Mouse (Mus musculus) left cerebral cortex, adult 2 months (tissue): ENCODE measurements around the gene Ptafr. TPM values are rescaled to one million over a fixed set of nuclear protein-coding genes. Genes with fewer than 3 reads are reported as not detected.

Experiments
- DNase-seq, 2 experiments: peaks; one replicate each; pipeline ENCODE4 v3.0.0; 2021 to 2022; ENCODE audit warnings: low spot score in 2 of 2, mixed read lengths in 1 of 2; ENCODE audit errors: extremely low spot score in 1 of 2
- H3K27ac ChIP-seq: fragments of 200-600 bp; 2 replicates; pipeline ENCODE4 v1.8.1; 2022
- H3K4me3 ChIP-seq: fragments of 200-600 bp; 2 replicates; pipeline ENCODE4 v1.8.1; 2022
- CTCF ChIP-seq: fragments of 200-600 bp; IDR thresholded peaks from 2 replicates; pipeline ENCODE4 v1.8.1; 2022; ENCODE audit warnings: antibody characterized with exemption, mild to moderate bottlenecking, moderate library complexity
- intact Hi-C: fragments of 180-260 bp; cut with DNase I; formaldehyde crosslinking; loops from one replicate; pipeline ENCODE4 v1.15.1; 2025
- long read RNA-seq, 2 experiments: library from polyadenylated mRNA; stranded (forward); transcript quantifications; one replicate each; pipeline ENCODE4 v2.0.0; 2021; ENCODE audit warnings: borderline mapping rate in 2 of 2
- total RNA-seq, 2 experiments: library from RNA; stranded (reverse); gene quantifications; 2 replicates each; pipeline ENCODE4 v1.2.3; 2021

The Ptafr gene
- 1 to 10 TPM in 1 of 2 experiments, under 1 TPM in 1; 1.00 to 1.2 TPM for total RNA-seq
- long read RNA-seq, experiment 1, partial matches to known transcripts, result 0 of 1 reads
- long read RNA-seq, experiment 1, other reads (novel, unspliced or antisense), result 0 of 1 reads
- long read RNA-seq, experiment 2, result 0 reads

DNA sequence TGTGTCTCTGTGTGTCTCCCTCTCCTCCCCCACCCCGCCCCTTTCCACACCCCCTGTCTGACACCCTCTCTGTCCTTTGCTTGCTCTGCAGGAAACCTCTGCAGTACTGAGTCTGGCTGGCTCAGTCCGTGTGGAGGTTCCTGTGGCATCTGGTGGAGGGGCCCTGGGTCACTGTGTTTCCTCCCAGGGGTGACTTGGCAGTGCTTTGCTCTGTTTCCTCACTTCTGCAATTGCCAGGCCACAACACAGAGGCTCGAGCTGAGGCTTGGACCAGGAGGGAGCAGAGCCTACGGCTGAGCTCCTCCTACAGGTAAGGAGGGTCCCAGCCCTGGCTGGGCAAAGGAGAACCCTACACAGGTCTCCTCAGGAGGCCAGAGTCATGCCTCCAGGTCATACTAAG, at the start of gene Ptafr:
TSS of gene Ptafr (plus strand) at position 103 of the 400 bp plus-strand sequence.
- Histone ChIP-seq H3K4me3 (no peak within 1 kb of the TSS), H3K27ac (no peak within 1 kb of the TSS)
- DNase-seq, result no peak
- TF ChIP-seq CTCF, result no peak
- intact Hi-C loops, result no loop called here

DNA sequence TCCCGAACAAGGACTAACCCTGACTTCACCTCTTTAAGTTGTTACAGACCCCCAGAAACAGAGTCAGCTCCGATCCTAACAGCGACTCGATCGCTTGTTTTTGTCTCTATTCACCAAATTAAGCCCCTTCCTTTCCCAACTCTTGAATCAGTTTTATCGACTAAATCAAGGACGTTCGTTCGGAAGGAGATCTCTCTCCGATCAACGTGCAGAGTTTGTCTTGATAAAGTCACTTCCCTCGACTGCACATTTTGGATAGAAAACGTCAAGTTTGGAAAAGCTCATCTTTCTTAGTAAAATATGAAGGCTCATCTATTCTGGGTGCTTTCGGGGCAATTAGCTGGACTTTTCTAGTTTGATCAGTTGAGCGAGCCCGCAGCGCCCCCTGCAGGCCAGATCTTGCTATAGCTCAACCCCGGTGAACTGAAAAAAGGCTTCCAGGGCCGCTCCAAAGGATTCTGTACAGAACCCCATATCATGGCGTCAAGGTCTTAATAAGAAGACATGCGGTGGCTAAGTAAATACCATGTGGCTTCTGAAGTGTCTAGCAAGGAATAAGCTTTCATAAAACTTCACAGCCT, 49.2 kb upstream of the Ptafr start:
- H3K4me3 ChIP-seq, result peak overlapping the region; percentile 56
- peak overlapping the region; percentile 88 for H3K27ac ChIP-seq
- intact Hi-C loops, result loop anchor here (1.0 to 5.0 kb wide), 3 partner anchors 51 to 302 kb away; partner anchors contain the start of genes Med18 and Ythdf2
- peak; percentile 79 to 84 for DNase-seq
- TF ChIP-seq CTCF, result peak; percentile 94

DNA sequence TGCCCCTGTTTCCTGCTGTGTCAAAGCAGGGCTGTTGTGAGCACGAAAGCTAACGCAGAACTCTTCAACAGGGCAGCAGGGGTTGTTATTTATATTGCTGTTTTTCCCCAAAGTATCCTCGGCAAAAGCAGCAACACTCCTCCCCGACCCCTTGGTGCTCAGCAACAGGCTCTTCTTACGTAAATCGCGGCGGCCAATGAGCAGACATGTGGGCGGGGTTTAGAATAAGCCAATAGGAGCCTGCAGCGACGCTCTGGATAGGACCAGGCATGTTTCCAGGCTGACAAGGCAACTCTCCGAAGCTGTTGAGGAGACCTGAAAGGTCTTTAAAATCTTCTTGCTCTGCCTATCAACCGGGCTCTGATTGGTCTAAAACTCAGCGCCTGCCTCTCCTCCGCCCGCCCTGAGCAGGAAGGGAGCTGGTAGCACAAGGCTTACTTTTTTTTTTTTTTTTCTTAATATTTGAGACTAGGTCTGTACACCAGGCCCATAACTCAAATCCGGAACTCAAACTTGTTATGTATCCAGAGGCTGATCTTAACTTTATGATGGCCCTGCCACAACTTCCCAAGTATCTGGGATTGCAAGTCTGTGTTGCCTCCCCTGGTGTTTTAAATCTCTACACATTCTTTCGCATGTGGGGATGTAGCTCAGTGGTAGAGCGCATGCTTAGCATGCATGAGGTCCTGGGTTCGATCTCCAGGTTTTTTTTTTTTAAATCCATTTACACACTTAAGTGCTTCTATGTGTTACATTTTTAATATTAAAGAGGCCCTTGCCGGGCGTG, 48.3 kb upstream of the Ptafr start:
- DNase-seq, result peak; percentile 82 to 87
- peak overlapping the region; percentile 56 for H3K4me3 ChIP-seq
- H3K27ac ChIP-seq, result peak overlapping the region; percentile 88
- TF ChIP-seq CTCF, result no peak
- intact Hi-C loops, result loop anchor here (1.0 kb wide), 1 partner anchor 52 kb away; the partner anchor contains the start of gene Med18

DNA sequence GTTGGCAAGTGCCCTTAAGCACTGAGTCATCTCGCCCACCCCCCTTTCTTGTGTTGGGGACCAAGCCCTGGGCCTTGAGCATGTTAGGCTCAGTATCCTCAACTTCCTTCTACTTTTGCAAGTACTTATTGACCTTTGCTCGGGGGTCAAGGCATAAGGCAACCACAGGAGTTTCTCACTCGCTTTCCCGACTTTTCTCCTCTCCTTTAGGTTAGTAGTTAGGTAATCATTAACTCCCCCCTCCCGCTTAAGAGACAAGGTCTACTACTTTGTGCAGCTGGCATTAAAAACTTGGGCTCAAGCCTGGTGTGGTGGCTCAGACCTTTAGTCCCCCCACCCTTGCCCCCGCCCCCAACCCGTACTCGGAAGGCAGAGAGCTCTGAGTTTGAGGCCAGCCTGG, 45.8 kb upstream of the Ptafr start:
- Histone ChIP-seq H3K4me3 (no peak overlapping the region), H3K27ac (no peak overlapping the region)
- TF ChIP-seq CTCF, result no peak
- intact Hi-C loops, result no loop called here
- DNase-seq, result no peak

DNA sequence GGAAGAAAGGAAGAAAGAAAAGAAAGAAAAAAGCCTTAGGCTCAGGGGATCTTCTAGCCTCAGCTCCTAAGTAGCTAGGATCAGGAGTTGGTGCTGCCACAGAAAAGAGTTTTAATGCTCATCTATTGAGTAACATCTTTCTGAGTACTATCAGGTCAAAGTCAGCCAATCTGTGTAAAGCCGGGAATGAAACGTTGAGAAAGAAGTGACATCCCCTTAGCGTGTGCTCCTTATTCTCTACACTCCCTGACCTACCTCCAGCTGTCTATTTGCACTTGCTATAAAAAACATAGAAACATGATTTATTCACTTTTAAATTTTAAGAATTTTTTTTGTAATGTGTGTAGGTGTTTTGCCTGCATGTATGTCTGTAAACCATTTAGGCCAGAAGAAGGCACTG, 44.7 kb upstream of the Ptafr start:
- intact Hi-C loops, result no loop called here
- no peak overlapping the region for H3K27ac ChIP-seq
- no peak for TF ChIP-seq CTCF
- no peak overlapping the region for H3K4me3 ChIP-seq
- no peak for DNase-seq

DNA sequence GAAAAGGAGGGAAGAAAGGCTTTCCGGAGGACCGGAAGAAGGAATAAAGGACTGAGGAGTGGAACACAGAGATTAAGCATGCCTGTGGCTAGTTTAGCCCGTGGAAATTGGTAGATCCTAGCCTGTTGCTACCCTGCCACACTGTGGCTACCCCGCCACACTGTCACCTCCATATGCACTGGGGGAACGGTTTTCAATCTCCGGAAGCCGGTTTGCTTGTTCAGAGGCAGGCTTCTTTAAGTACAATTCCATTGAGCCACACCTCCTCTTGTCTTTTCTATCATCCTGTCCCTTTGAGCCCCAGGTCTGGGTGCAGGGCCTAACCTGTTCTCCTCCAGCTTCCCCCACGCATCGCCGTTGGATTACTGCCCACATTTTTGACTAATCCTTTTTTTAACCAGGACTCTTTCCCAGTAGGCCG, 39.5 kb upstream of the Ptafr start:
- no peak for TF ChIP-seq CTCF
- no peak overlapping the region for H3K4me3 ChIP-seq
- H3K27ac ChIP-seq, result no peak overlapping the region
- intact Hi-C loops, result no loop called here
- no peak for DNase-seq

DNA sequence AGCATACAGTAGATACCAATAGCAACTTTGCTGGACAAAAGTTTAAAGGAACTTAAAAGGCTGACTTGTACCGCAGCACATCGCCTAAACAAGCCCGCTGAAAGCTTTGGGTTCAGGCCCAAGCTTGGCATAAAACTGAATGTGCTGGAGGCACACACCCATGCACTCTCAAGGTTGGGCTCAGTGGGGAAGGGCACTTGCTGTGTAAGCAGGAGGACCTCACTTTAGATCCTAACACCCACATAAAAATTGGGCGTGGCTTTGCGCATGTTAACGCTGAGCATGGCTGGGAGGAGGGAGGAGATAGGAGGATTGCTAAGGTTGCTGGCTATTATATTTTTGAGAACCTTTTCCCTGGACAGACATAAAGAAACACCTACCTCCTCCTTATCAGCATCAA, 39.1 kb upstream of the Ptafr start:
- no peak for TF ChIP-seq CTCF
- Histone ChIP-seq H3K27ac (no peak overlapping the region), H3K4me3 (no peak overlapping the region)
- no peak for DNase-seq
- intact Hi-C loops, result no loop called here

DNA sequence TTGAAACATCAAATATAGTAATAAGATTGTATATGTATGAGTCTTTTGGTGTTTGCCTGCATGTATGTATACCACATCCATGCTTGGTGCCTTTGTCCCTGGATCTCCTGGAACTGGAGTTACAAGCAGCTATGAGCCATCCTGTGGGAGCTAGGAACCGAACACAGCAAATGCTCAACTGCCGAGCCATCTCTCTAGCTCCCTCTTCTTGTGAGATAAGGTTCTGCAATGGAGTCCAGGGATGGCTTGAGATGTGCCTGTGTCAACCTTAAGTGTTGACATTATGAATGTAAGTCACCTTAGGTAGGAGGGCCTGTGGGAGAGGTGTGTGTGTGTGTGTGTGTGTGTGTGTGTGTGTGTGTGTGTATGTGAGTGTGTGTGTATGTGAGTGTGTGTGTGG, 37.2 kb upstream of the Ptafr start:
- peak; percentile 23 for TF ChIP-seq CTCF
- no peak overlapping the region for H3K4me3 ChIP-seq
- no peak overlapping the region for H3K27ac ChIP-seq
- intact Hi-C loops, result no loop called here
- no peak for DNase-seq

DNA sequence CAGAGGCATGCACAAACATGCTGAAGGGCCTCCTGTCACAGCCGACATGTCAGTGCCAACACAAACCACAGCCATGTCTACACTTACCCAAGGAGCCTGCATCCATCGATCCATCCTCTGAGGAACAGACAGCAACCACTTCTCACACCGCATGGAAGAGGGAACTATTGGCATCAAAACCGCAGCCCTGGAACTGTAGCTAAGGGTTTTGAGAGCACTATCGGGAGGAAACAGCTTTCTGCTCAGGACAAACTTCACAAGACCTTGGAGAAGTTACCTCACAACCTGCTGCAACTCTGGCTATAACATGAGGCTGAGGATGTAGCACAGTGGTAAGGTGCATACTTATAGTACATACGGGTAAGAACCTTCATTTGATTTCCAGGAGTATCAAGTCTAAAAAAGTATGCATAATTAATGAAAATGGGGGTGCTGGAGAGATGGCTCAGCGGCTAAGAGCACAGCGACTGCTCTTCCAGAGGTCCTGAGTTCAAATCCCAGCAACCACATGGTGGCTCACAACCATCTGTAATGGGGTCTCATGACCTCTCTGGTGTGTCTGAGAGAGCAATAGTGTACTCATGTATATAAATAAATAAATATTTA, 35.8 kb upstream of the Ptafr start:
- TF ChIP-seq CTCF, result no peak
- intact Hi-C loops, result no loop called here
- DNase-seq, result no peak
- Histone ChIP-seq H3K4me3 (no peak overlapping the region), H3K27ac (no peak overlapping the region)

DNA sequence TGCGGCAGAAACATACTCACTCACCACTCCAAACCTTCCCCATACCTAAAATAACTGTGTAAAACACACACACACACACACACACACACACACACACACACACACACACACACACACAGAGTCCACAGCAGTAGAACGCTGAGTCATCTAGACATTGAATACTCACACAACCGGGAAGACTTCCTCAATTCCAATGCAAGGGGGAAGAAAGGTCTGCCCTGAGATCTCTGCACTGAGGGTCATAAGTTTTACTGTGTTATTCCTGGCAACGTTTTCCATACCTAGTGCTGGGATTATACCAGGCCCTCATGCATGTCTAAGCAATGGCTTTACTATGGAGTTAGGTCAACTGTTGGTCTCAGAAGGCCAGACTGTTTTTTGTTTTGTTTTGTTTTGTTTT, 34.5 kb upstream of the Ptafr start:
- no peak overlapping the region for H3K27ac ChIP-seq
- intact Hi-C loops, result no loop called here
- no peak for TF ChIP-seq CTCF
- DNase-seq, result no peak
- H3K4me3 ChIP-seq, result no peak overlapping the region

DNA sequence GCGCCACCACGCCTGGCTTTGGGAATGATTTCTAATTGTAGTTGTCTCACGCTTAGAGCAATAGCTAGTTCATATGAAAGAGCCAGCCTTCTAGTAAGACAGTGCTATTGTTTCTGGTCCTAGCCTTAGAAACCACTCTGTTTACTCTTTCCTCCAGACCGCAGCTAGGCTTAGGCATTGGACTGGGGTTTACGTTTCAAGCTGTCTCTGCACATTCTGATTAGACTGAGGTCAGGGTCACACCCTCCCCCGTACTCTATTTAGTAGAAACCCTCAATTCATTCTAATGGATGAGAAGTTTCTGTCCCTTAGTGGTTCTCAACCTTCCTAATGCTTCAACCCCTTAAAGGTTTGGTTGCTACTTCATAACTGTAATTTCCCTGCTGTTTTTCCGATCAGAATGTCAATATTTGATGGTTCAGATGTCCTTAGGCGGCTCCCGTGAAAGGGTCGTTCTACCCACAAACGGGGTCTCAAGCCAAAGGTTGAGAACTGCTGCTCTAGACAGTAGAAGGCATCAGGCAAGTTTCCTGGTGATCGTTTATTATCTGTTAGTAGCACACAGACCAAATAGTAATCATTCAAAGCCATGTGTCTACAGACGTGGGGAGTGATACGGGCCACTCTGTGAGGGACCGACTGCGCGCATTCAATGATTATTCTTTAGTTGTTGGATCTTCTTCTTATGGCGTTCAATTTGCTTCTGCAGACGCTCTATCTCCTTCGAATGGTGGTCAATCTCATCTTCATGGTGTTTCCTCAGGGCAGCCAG, 33.6 kb upstream of the Ptafr start:
- intact Hi-C loops, result loop anchor here (10.0 kb wide), 1 partner anchor 395 kb away; the partner anchor contains the start of gene Fam76a
- Histone ChIP-seq H3K27ac (no peak overlapping the region), H3K4me3 (no peak overlapping the region)
- DNase-seq, result no peak
- no peak for TF ChIP-seq CTCF
